Mouse (Mus musculus) kidney, adult 10 weeks (tissue): ENCODE results near the gene Ppp1r18. TPM values are rescaled to one million over a fixed set of nuclear protein-coding genes. Genes with fewer than 3 reads are reported as not detected.

Experiments used
- polyA plus RNA-seq: library from polyadenylated mRNA; stranded (reverse); fragments of 350-450 nt; fragmentation: Illumina TruSeq; extraction: RNeasy Lipid Tissue Mini Kit (QIAGEN cat#74804); gene quantifications from one replicate; pipeline ENCODE4 v1.2.3, GENCODE M21; 2014; ENCODE audit warnings: low read depth, low replicate concordance

Gene Ppp1r18
- 0.49 TPM for polyA plus RNA-seq

DNA sequence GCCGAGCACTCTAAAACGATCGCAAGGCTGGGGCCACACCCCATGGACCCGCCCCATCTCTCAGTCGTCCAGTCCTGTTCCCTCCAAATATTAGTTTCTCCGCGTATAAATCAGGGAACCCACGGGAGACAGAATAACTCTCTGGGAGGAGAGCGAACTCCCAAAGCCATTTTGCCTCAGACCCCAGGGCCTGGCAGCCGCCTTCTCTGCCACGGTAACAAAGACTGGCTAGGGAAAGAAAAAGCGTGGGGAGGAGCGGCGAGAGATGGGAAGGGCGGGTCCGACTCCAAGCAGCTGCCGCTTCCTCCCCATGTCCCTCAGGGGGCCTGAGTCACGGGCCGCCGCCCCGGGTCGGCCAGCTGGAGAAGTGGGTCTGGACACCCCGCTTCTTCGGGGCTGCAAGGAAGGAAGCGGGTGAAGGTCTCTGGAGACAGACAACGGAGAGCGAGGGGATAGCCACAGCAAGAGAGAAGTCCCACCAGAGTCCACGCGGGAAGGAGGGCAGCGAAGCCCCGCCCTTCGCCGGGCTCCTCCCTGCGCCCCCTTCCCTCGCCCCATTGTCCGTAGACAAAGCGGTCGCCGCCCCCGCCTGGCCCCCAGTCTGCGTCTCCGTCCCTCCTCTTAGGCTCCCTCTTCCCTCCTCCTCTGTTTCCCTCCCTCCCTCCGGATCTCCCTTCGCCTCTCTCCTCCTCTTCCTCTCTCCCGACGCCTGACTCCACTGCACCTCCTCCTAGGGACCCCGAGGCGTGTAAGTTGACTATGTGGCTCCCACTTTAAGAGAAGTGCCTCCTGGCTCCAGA, at the start of gene Ppp1r18:
Gene Ppp1r18 (plus strand): TSS at position 113 of the 800 bp plus-strand sequence.

GRCm38 (mm10) chr17:35821439-35822430, 43.7 kb upstream of the Ppp1r18 start, which contains the start of gene Ier3:
Gene Ier3, plus strand, starts transcription at chr17:35821684.

DNA sequence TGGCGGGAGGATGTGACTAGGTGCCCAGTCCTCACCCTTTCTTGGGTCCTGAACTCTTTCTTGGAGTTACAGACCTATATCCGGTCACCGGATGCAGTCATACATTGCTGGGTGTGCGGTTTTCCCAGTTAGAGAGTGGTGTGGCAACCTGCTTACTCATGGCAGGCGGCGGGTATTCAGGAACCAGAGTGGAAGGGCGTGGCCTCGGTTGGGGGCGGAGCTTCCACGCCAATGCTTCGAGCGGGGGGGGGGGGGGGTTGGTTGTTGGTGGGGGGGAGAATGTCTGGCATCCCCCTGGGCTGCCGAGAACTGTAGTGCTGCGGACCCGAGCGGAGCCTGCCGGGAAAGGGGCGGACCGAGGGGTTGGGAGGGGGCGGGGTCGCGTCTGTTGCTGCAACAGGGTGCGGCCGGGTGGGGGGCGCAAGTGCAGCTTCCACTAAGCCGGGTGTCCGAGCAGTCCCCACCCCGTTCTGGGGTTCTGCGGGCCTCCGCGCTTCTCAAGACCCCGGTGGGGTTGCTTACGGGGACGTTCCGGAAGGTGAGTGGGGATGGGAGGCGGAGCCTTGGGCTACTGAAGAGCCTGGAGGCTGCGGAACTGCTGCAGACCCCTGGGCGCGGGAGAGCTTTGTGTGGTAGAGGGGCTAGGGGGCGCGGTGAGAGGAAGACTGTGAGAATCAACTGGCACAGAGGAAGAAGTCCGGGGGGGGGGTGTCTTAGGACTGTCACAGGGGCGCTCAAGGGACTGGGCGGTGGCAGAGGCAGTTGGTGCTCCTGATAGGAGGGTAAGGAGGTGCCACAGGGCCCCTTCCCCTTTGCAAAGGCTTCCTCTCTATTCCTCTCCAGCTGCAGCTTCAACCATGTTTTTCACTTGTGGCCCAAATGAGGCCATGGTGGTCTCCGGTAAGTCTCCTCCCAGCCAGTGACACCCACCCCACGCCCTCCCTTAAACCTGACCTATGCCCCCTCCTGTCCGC, 42.1 kb upstream of the Ppp1r18 start, which contains the start of gene Flot1:
Gene Flot1 (plus strand): TSS at position 267 of the 974 bp plus-strand sequence.

GRCm38 (mm10) chr17:35838122-35838544, 27.3 kb upstream of the Ppp1r18 start, which contains the start of gene Tubb5:
Gene Tubb5, minus strand, starts transcription at chr17:35838306.

DNA sequence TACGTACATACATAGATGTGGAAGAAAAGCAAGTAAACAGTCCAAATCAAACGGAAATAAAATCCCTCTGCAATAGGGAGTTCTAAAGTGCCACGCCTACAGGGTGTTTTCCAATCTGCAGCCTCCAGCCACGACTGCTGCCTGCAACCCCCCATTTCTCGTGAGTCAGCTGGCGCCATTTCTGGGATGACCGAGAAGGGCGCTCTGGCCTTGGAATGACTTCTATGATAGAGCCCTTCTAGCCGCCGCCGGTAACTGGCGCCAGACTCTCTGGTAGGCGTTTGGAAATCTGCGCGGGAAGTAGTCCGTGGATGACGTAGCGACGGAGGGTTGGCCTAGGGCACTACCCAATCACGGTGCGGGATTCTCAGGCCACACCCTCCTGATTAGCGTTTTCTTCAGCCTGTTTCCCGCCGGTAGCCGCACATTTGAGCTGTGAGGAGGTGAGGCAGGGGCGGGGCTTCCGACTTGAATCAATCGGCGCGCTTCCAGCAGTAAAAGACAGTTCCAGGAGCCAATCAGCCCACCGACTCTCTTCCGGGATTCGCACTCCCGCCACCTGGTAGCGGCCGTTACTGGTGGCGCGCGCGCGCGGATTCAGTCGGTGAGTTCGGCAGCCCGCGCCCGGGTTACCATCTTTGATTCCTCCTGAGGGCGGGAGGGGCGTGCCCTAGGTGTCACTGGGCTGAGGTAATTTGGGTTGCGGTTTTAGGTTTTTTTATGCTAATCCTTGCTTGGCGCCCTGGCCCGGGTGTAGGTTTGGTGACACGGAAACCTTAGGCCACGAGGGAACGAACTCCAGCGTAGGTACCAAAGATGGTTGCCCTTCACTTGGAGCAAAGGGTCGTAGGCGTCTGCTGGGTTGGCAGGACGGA, 24.1 kb upstream of the Ppp1r18 start, which contains the start of gene Mdc1:
Gene Mdc1 (plus strand): TSS at position 440 of the 875 bp plus-strand sequence.

GRCm38 (mm10) chr17:35861198-35861857, 4.1 kb upstream of the Ppp1r18 start, which contains the start of gene Nrm:
Gene Nrm, plus strand, starts transcription at chr17:35861318.

GRCm38 (mm10) chr17:35879245-35880057, 14.1 kb downstream of the Ppp1r18 start, which contains the start of gene Dhx16:
Gene Dhx16, plus strand, starts transcription at chr17:35879819.

DNA sequence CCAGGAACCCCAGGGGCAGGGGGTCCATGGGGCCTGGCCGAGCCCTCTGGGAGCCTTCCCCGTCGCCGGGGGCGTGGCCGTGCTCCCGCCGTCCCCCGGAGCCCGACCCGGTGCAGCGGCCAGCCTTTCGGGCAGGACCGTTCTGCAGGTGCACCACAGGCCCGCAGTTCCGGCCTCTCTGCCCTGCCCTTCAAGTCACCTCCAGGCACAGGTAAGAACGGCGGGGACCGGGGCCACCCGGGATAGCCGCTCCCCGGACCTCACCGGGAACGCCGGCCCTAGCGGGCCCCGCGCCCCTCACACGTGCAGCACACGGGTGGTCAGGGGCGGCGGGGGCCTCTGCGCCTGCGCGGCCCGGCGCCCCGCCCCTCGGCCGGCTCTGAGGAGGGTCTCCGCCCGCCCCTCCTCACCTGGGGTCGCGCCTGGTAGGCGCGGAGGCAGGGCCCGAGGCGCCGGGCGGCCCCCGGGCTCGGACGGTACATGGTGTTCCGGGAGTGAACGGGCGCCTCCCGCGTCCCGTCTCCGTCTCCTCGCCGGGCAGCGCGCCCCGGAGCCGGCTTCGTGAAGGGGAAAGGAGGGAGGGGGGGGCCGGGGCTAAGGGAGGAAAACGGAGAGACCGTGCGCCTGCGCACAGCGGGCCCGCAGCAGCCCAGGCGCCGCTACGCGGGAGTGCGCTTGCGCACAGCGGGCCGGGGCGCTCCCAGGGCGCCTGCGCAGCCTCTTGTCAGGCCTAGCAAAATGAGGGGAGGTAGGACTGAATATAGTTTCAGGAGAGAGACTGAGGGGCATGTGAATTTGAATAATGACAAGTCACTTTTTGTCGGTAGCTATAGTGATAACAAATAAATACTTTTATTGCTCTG, 31.6 kb downstream of the Ppp1r18 start, which contains the start of gene 2310061I04Rik:
Gene 2310061I04Rik (minus strand): TSS at position 651 of the 863 bp plus-strand sequence.

DNA sequence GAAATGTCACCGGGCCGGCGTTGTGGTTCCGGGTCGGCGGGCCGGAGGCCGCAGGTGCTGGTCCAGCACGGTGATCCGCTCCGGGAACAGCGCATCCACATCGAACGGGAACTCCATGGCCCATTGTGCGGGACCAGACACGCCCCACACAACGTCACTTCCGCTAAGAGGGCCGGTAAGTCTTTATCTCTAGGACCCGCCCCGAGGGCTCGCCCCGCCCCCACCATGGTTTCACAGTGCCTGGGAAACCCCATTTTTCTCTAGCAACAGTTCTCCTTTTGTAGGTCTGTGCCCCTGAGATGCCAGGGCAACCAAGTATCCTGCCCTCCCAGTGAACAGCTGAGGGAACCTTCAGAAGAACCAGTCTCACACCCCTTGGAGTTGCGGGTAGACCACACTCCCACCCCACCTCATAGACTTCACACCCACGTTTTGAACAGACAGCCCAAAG, 44.6 kb downstream of the Ppp1r18 start, which contains the start of gene Atat1:
Gene Atat1 (minus strand): TSS at position 157 of the 451 bp plus-strand sequence.

GRCm38 (mm10) chr17:35916297-35917142, 51.1 kb downstream of the Ppp1r18 start, which contains the start of the genes Mrps18b and Ppp1r10:
Gene Mrps18b, minus strand, starts transcription at chr17:35916389.
Gene Ppp1r10, plus strand, starts transcription at chr17:35916434.

Other genes with a start within 250 kb of the Ppp1r18 start
- gene Gm9573, start 239.0 kb upstream of the Ppp1r18 start, polyA plus RNA-seq = not detected
- gene Mucl3, start 221.9 kb upstream of the Ppp1r18 start, polyA plus RNA-seq = not detected
- gene Vars2, start 198.0 kb upstream of the Ppp1r18 start, polyA plus RNA-seq = 1.1 TPM
- gene Gtf2h4, start 191.9 kb upstream of the Ppp1r18 start, polyA plus RNA-seq = 1.7 TPM
- gene Ddr1, start 161.0 kb upstream of the Ppp1r18 start, polyA plus RNA-seq = 7.2 TPM
- 13.7 TPM for gene Ier3, start 43.9 kb upstream of the Ppp1r18 start, polyA plus RNA-seq
- 7.4 TPM for gene Flot1, start 42.4 kb upstream of the Ppp1r18 start, polyA plus RNA-seq
- gene Tubb5, start 27.3 kb upstream of the Ppp1r18 start, polyA plus RNA-seq = 11.5 TPM
- 7.1 TPM for gene Mdc1, start 24.1 kb upstream of the Ppp1r18 start, polyA plus RNA-seq
- gene Nrm, start 4.3 kb upstream of the Ppp1r18 start, polyA plus RNA-seq = 0.32 TPM
- gene Dhx16, start 14.2 kb downstream of the Ppp1r18 start, polyA plus RNA-seq = 21.8 TPM
- gene 2310061I04Rik, start 31.8 kb downstream of the Ppp1r18 start, polyA plus RNA-seq = 38.4 TPM
- 7.0 TPM for gene Atat1, start 44.5 kb downstream of the Ppp1r18 start, polyA plus RNA-seq
- 17.0 TPM for gene Mrps18b, start 50.8 kb downstream of the Ppp1r18 start, polyA plus RNA-seq
- gene Ppp1r10, start 50.8 kb downstream of the Ppp1r18 start, polyA plus RNA-seq = 28.8 TPM
- gene Abcf1, start 104.2 kb downstream of the Ppp1r18 start, polyA plus RNA-seq = 35.2 TPM
- gene Gnl1, start 114.3 kb downstream of the Ppp1r18 start, polyA plus RNA-seq = 1.0 TPM
- 1.6 TPM for gene Prr3, start 114.6 kb downstream of the Ppp1r18 start, polyA plus RNA-seq
- 4.6 TPM for gene H2-T24, start 155.0 kb downstream of the Ppp1r18 start, polyA plus RNA-seq
- gene H2-T23, start 167.3 kb downstream of the Ppp1r18 start, polyA plus RNA-seq = 6.1 TPM
- gene H2-T22, start 177.2 kb downstream of the Ppp1r18 start, polyA plus RNA-seq = 17.7 TPM
- gene Gm6034, start 177.4 kb downstream of the Ppp1r18 start, polyA plus RNA-seq = not detected
- gene Gm11127, start 192.8 kb downstream of the Ppp1r18 start, polyA plus RNA-seq = 0.89 TPM